Mouse (Mus musculus) ovary, postnatal 36 days (tissue): Measurements from ENCODE around the gene Mrrf.

ENCODE experiments used
- DNase-seq: peaks from one replicate; pipeline ENCODE4 v3.0.0; 2022; ENCODE audit warnings: low spot score, mixed read lengths

The Mrrf gene

GRCm38 (mm10) chr2:36234526-36235368, 98.6 kb downstream of the Mrrf start:
- DNase-seq, result no peak

GRCm38 (mm10) chr2:36235917-36236316, 99.7 kb downstream of the Mrrf start:
- DNase-seq, result no peak

- DNase-seq, result no peak
Observed at GRCm38 (mm10) chr2:36236889-36237288, 100.7 kb downstream of the Mrrf start.

GRCm38 (mm10) chr2:36237557-36237956, 101.4 kb downstream of the Mrrf start:
- DNase-seq, result no peak

GRCm38 (mm10) chr2:36238467-36238866, 102.3 kb downstream of the Mrrf start:
- DNase-seq, result no peak

- no peak for DNase-seq
Observed at GRCm38 (mm10) chr2:36238951-36239350, 102.8 kb downstream of the Mrrf start.
